Mouse (Mus musculus): ENCODE results near the gene Myl6b.
"Not testable (repeated sequence)": the region's sequence is repeated elsewhere in the genome, so short reads cannot be mapped to it uniquely, and the experiment has no call there.

Myl6b gene

GRCm38 (mm10) chr10:128518833-128519232 is 20.3 kb upstream of the Myl6b start:
- no peak for DNase-seq (ENCODE audit: low read depth, low spot score)

- DNase-seq (ENCODE audit: low read depth, low spot score), result no peak
These were observed 18.2 kb upstream of the Myl6b start for GRCm38 (mm10) chr10:128516677-128517076.

GRCm38 (mm10) chr10:128516029-128516428 is 17.5 kb upstream of the Myl6b start:
- no peak for DNase-seq (ENCODE audit: low read depth, low spot score)

GRCm38 (mm10) chr10:128515044-128515443 is 16.6 kb upstream of the Myl6b start:
- DNase-seq (ENCODE audit: low read depth, low spot score), result no peak

- no peak for DNase-seq (ENCODE audit: low read depth, low spot score)
These were observed 13.3 kb upstream of the Myl6b start for GRCm38 (mm10) chr10:128511761-128512160.

- DNase-seq (ENCODE audit: low read depth, low spot score), result no peak
These were observed 12.7 kb upstream of the Myl6b start for GRCm38 (mm10) chr10:128511189-128511588.

GRCm38 (mm10) chr10:128510301-128510700 is 11.8 kb upstream of the Myl6b start:
- no peak for DNase-seq (ENCODE audit: low read depth, low spot score)

- DNase-seq (ENCODE audit: low read depth, low spot score), result no peak
These were observed 11.3 kb upstream of the Myl6b start for GRCm38 (mm10) chr10:128509831-128510230.

GRCm38 (mm10) chr10:128509203-128509602 is 10.7 kb upstream of the Myl6b start:
- no peak for DNase-seq (ENCODE audit: low read depth, low spot score)

- no peak for DNase-seq (ENCODE audit: low read depth, low spot score)
These were observed 9.8 kb upstream of the Myl6b start for GRCm38 (mm10) chr10:128508260-128508659.

- no peak for DNase-seq (ENCODE audit: low read depth, low spot score)
These were observed 7.5 kb upstream of the Myl6b start for GRCm38 (mm10) chr10:128505974-128506373.

GRCm38 (mm10) chr10:128505371-128505667 is 6.8 kb upstream of the Myl6b start:
- not testable (repeated sequence) for DNase-seq (ENCODE audit: low read depth, low spot score)

- no peak for DNase-seq (ENCODE audit: low read depth, low spot score)
These were observed 6.3 kb upstream of the Myl6b start for GRCm38 (mm10) chr10:128504641-128505370.

- no peak for DNase-seq (ENCODE audit: low read depth, low spot score)
These were observed 5.5 kb upstream of the Myl6b start for GRCm38 (mm10) chr10:128504012-128504411.

GRCm38 (mm10) chr10:128503532-128503931 is 5.0 kb upstream of the Myl6b start:
- DNase-seq (ENCODE audit: low read depth, low spot score), result no peak

- no peak for DNase-seq (ENCODE audit: low read depth, low spot score)
These were observed 3.9 kb upstream of the Myl6b start for GRCm38 (mm10) chr10:128502341-128502740.

GRCm38 (mm10) chr10:128499116-128499671 is 709 bp upstream of the Myl6b start:
- no peak for DNase-seq (ENCODE audit: low read depth, low spot score)

- no peak for DNase-seq (ENCODE audit: low read depth, low spot score)
These were observed 1.2 kb downstream of the Myl6b start for GRCm38 (mm10) chr10:128497134-128497737.

GRCm38 (mm10) chr10:128496509-128497077 is 1.9 kb downstream of the Myl6b start:
- no peak for DNase-seq (ENCODE audit: low read depth, low spot score)

GRCm38 (mm10) chr10:128495903-128496302 is 2.6 kb downstream of the Myl6b start:
- DNase-seq (ENCODE audit: low read depth, low spot score), result no peak

GRCm38 (mm10) chr10:128495270-128495669 is 3.2 kb downstream of the Myl6b start:
- no peak for DNase-seq (ENCODE audit: low read depth, low spot score)

GRCm38 (mm10) chr10:128494667-128495245 is 3.7 kb downstream of the Myl6b start:
- no peak for DNase-seq (ENCODE audit: low read depth, low spot score)
